Mouse (Mus musculus) ES-E14 (cell line): ENCODE measurements around the gene Ccdc8. TPM values are rescaled to one million over a fixed set of nuclear protein-coding genes. Genes with fewer than 3 reads are reported as not detected.

Source experiments
- DNase-seq: peaks from one replicate; pipeline ENCODE4 v3.0.0-alpha.2; 2013; ENCODE audit warnings: low read depth, low spot score
- H3K27ac ChIP-seq: 2 replicates; pipeline ENCODE4 v1.5.1; 2012; ENCODE audit warnings: low read depth, mild to moderate bottlenecking, low read length, moderate library complexity, mixed read lengths; ENCODE audit not compliant: poor library complexity, insufficient read depth, severe bottlenecking
- H3K36me3 ChIP-seq: 2 replicates; pipeline ENCODE4 v1.6.1; 2012; ENCODE audit warnings: mild to moderate bottlenecking, low read length, moderate library complexity, mixed read lengths; ENCODE audit not compliant: control insufficient read depth, poor library complexity, insufficient read depth, severe bottlenecking
- H3K4me1 ChIP-seq, 2 experiments: fragments of 150-350 bp in 1 of 2; sonication (generic) in 1 of 2; 2 replicates each; pipeline ENCODE4 v1.6.1; 2012; ENCODE audit warnings: low read length in 2 of 2, mild to moderate bottlenecking in 1 of 2, mixed read lengths in 1 of 2; ENCODE audit not compliant: control insufficient read depth in 2 of 2, insufficient read depth in 2 of 2, poor library complexity in 1 of 2
- H3K4me3 ChIP-seq, 2 experiments: fragments of 150-350 bp in 1 of 2; sonication (generic) in 1 of 2; 2 replicates each; pipeline ENCODE4 v1.5.1; 2012; ENCODE audit warnings: low read length in 2 of 2, low read depth in 1 of 2, mild to moderate bottlenecking in 1 of 2, mixed read lengths in 1 of 2; ENCODE audit not compliant: insufficient read depth in 1 of 2, poor library complexity in 1 of 2, severe bottlenecking in 1 of 2
- H3K9ac ChIP-seq: 2 replicates; pipeline ENCODE4 v1.6.1; 2012; ENCODE audit warnings: low read depth, mild to moderate bottlenecking, low read length, mixed read lengths; ENCODE audit not compliant: poor library complexity, insufficient read depth, severe bottlenecking
- H3K9me3 ChIP-seq: fragments of 150-350 bp; sonication (generic); 2 replicates; pipeline ENCODE4 v1.6.1; 2012; ENCODE audit warnings: low read depth, mild to moderate bottlenecking, low read length; ENCODE audit not compliant: control insufficient read depth, insufficient read depth
- CHD2 ChIP-seq: IDR thresholded peaks from 2 replicates; pipeline ENCODE4 v1.6.1; 2014; ENCODE audit warnings: mild to moderate bottlenecking, low read depth, low read length, inconsistent platforms
- HCFC1 ChIP-seq: IDR thresholded peaks from 2 replicates; pipeline ENCODE4 v1.6.1; 2012; ENCODE audit warnings: low read length, inconsistent platforms, borderline replicate concordance; ENCODE audit not compliant: insufficient read depth
- MAFK ChIP-seq: IDR thresholded peaks from 2 replicates; pipeline ENCODE4 v1.6.1; 2014; ENCODE audit warnings: mild to moderate bottlenecking, low read depth, low read length, inconsistent platforms; ENCODE audit not compliant: insufficient read depth
- ZC3H11A ChIP-seq: IDR thresholded peaks from 2 replicates; pipeline ENCODE4 v1.6.1; 2012; ENCODE audit warnings: low read depth, mild to moderate bottlenecking, inconsistent platforms, low read length, borderline replicate concordance
- ZNF384 ChIP-seq: IDR thresholded peaks from 2 replicates; pipeline ENCODE4 v1.6.1; 2012; ENCODE audit warnings: low read depth, low read length, inconsistent platforms
- in situ Hi-C, 2 experiments: fragments of 600-800 bp; cut with MboI; formaldehyde crosslinking; loops; one replicate each; pipeline ENCODE4 v1.15.1; 2025; ENCODE audit warnings: low sequenced_read_pairs in 2 of 2, inconsistent platforms in 1 of 2; ENCODE audit not compliant: unreplicated experiment in 2 of 2
- total RNA-seq: library from RNA; depleted of rRNA; stranded (reverse); fragments of 300-350 nt; gene quantifications from 2 replicates; pipeline ENCODE4 v1.2.3, GENCODE M21; 2012

Ccdc8 gene
- total RNA-seq, 1 experiment: 4.1 TPM

DNA sequence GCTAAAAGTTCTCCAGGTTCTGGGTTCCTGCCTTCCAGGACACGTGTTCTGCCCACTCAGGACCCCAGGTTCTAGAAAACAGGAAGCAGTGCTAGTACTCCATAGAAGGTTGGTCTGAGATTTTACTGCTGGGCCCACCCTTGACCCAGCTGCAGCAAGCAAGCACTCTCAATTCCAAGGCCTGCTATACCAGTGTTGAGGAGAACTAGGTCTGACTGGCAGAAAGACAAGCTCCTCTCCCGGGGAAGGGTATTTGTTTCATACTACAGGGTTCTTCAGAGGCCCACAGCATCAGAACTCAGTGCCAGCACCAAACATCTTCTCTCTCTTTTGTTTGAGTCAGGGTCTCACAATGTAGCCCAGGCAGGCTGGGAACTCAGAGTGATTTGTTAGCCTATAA, 25.4 kb downstream of the Ccdc8 start:
- Histone ChIP-seq H3K9me3 (no peaks in the 10 kb centered on the region), H3K27ac (no peak overlapping the region), H3K4me1 (no peaks in the 10 kb centered on the region), H3K9ac (no peak overlapping the region), H3K36me3 (peaks cover 80% of the 10 kb centered on the region), H3K4me3 (no peak overlapping the region)
- DNase-seq: no peak
- in situ Hi-C loops: no loop called here
- TF ChIP-seq ZNF384 (no peak), MAFK (no peak), ZC3H11A (no peak), CHD2 (no peak), HCFC1 (no peak)

DNA sequence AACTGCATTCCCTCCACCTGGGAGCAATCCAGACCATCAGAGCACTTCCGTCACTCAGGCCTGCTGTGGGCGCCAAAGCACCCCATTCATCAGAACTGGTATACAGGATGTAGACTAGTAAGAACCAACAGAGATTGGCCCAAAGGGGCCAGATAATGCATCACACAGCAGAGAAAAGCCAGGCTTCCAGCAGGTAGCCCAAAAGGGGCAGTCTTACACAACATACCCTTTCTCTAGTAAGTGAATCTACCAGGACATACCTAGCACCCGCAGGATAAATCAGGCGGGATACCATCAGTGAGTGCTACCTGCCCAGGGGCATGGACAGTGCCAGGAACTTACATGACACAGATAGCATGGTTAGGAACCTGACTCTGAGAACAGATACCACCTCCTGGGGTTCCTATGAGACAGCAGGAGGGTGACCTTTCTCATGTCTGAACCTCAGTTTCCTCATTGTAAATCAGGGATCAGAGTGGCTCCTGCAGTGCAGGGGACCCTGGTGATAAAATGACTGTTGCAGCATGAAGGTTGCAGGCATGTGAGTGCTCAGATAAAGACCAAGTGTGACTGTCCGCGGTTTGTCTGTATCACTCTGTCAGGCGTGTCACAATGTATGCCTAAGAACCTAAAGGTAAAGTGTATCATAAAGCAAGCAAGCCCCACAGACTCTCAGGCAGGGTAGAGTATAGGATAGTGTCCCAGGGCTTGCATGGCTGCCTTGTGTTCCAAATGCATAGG, 27.1 kb downstream of the Ccdc8 start:
- no peak for DNase-seq
- Histone ChIP-seq H3K4me1 (no peaks in the 10 kb centered on the region), H3K4me3 (no peak overlapping the region), H3K36me3 (peaks cover 80% of the 10 kb centered on the region), H3K9me3 (no peaks in the 10 kb centered on the region), H3K27ac (no peak overlapping the region), H3K9ac (no peak overlapping the region)
- in situ Hi-C loops: no loop called here
- TF ChIP-seq HCFC1 (no peak), ZNF384 (no peak), ZC3H11A (no peak), CHD2 (no peak), MAFK (no peak)

DNA sequence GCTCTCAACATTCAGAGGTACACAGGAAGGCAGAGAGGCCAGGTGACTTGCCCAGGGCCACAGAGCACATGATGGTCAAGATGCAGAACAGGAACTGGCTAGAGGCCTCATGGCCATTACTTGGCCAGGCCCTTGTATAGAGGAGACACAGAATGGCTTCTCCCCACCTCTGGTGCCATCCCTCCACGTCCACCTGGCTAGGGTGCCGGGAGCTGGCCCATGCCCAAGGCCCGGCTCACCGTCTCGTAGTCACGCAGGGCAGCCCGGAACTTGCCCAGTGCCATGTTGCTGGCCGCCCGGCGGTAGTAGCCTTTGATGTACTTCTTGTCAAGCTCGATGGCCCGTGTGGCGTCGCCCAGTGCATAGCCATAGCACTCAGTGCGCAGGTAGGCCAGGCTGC, 29.7 kb downstream of the Ccdc8 start:
- Histone ChIP-seq H3K4me1 (peaks cover 0 to 10% of the 10 kb centered on the region in 2 experiments; a peak in 2 of 4 replicates), H3K27ac (no peak overlapping the region)

DNA sequence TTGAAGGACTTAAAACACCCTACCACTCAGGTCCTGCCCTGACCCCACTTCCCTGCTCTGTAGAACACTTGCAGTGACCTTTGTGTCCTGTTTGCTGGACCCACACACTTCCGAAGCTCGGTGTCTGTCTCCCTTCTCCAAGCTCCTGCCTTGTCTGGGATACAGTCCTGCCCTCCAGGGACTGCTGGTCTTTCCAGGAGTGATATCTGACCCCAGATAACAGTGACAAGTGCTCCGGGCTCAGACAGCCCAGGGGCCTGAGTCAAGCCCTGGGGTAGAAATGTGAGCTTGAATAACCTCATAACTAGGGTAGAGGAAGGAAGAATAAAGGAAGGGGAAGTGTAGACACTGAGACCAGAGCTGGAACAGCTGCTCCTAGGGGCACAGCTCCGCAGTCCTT, 31.2 kb downstream of the Ccdc8 start:
- Histone ChIP-seq H3K9me3 (no peaks in the 10 kb centered on the region), H3K36me3 (peaks cover 62% of the 10 kb centered on the region), H3K9ac (no peak overlapping the region), H3K4me1 (peaks cover 0 to 10% of the 10 kb centered on the region in 2 experiments; a peak in 2 of 4 replicates), H3K27ac (no peak overlapping the region), H3K4me3 (no peak overlapping the region)
- DNase-seq: no peak
- no peak for TF ChIP-seq ZNF384
- TF ChIP-seq HCFC1: no peak
- no peak for TF ChIP-seq ZC3H11A
- no peak for TF ChIP-seq CHD2
- no peak for TF ChIP-seq MAFK
- in situ Hi-C loops: no loop called here

More for the DNA sequence above, 29.7 kb downstream of the Ccdc8 start:
- TF ChIP-seq HCFC1: no peak
- no peak for TF ChIP-seq ZNF384
- no peak for TF ChIP-seq MAFK
- no peak for TF ChIP-seq ZC3H11A
- no peak for TF ChIP-seq CHD2
- H3K4me3 ChIP-seq: no peak overlapping the region
- no peak overlapping the region for H3K9ac ChIP-seq
- DNase-seq: no peak
- H3K36me3 ChIP-seq: peaks cover 71% of the 10 kb centered on the region
- in situ Hi-C loops: no loop called here
- no peaks in the 10 kb centered on the region for H3K9me3 ChIP-seq
